Comparison of ENCODE assay signal across 9 mouse cellular contexts in genomic region chr6:8951326-8951695, GRCm38 (mm10). TPM values are rescaled to one million over a fixed set of nuclear protein-coding genes. Genes with fewer than 3 reads are reported as not detected.
DNase-seq lines count a peak whose midpoint lies in the region; ATAC-seq and TF ChIP-seq lines count a peak whose summit lies in the region.
"Had no signal": no experiment of that assay in that cellular context is flagged by ENCODE, and none has a peak within 500 bp of the region (broad histone marks: within the 10 kb centered on the region; RNA-seq: fewer than 3 reads in every experiment).

No protein-coding gene starts in this region.

- H3K27me3 ChIP-seq in heart, adult 2 months (ENCODE audit: control insufficient read depth, insufficient read depth, low read length), result peaks cover 16% of the 10 kb centered on the region
- peaks cover 87% of the 10 kb centered on the region for H3K27me3 ChIP-seq in limb, embryonic 11.5 days (ENCODE audit: control insufficient read depth, insufficient read depth, low read length)
- peaks cover 81% of the 10 kb centered on the region for H3K27me3 ChIP-seq in midbrain, embryonic 13.5 days

- no peak overlapping the region for H3K27ac ChIP-seq in heart, adult 2 months
- H3K27ac ChIP-seq in limb, embryonic 11.5 days (replicated peaks; ENCODE audit: low read depth, low read length), result no peak overlapping the region
- H3K27ac ChIP-seq in midbrain, embryonic 13.5 days, result peak overlapping the region; percentile 87

- DNase-seq in heart, adult 2 months, result no peak
- DNase-seq in heart, adult 8-10 months (ENCODE audit: low spot score), result no peak
- DNase-seq in cerebellum, adult 9-10 months, result peak; percentile 85
- DNase-seq in frontal cortex, adult 2 months (ENCODE audit: extremely low spot score in 1 of 2, low spot score in 1 of 2), result peak; percentile 47 to 83
- DNase-seq in kidney, adult 11 months, result peak; percentile 55
- peak; percentile 88 for DNase-seq in limb, embryonic 11.5 days (ENCODE audit: low spot score)
- DNase-seq in testis, postnatal 10 days (ENCODE audit: low spot score), result peak; percentile 68

- intact Hi-C loops in heart, adult 2 months (cut with DNase I), result no loop called here

- TF ChIP-seq CTCF in heart, adult 2 months (IDR thresholded peaks at IDR 0.05), result peak; percentile 55

- H3K36me3 ChIP-seq in heart, adult 2 months (ENCODE audit: control insufficient read depth, insufficient read depth, low read length), result no peaks in the 10 kb centered on the region
- H3K36me3 ChIP-seq in limb, embryonic 11.5 days (ENCODE audit: control insufficient read depth, insufficient read depth, low read length), result no peaks in the 10 kb centered on the region
- no peaks in the 10 kb centered on the region for H3K36me3 ChIP-seq in midbrain, embryonic 13.5 days

- ATAC-seq in limb, embryonic 11.5 days (ENCODE audit: insufficient number of reproducible peaks, low FRiP score, low TSS enrichment, low read depth), result no peak
- ATAC-seq in midbrain, embryonic 13.5 days, result peak; percentile 54
- ATAC-seq: Patski had no signal

- H3K9ac ChIP-seq in heart, adult 2 months (ENCODE audit: low read depth, low read length), result no peak overlapping the region
- no peak overlapping the region for H3K9ac ChIP-seq in limb, embryonic 11.5 days (ENCODE audit: low read length)
- peak overlapping the region; percentile 78 for H3K9ac ChIP-seq in midbrain, embryonic 13.5 days (replicated peaks)

- no peaks in the 10 kb centered on the region for H3K79me2 ChIP-seq in heart, adult 2 months (replicated peaks; ENCODE audit: control insufficient read depth, insufficient read depth, low read length)

- TF ChIP-seq POLR2A in heart, adult 2 months (IDR thresholded peaks at IDR 0.05; ENCODE audit: insufficient read depth, low read depth, low read length), result no peak

- no peak for TF ChIP-seq EP300 in heart, adult 2 months (IDR thresholded peaks at IDR 0.05; ENCODE audit: insufficient read depth, low read depth, low read length)

- H3K4me1 ChIP-seq in heart, adult 2 months (ENCODE audit: control insufficient read depth, insufficient read depth, low read length), result no peaks in the 10 kb centered on the region
- H3K4me1 ChIP-seq in limb, embryonic 11.5 days (ENCODE audit: control insufficient read depth, insufficient read depth, low read length), result peaks cover 6% of the 10 kb centered on the region; the same call in 1 of the 2 replicates
- H3K4me1 ChIP-seq in midbrain, embryonic 13.5 days (replicated peaks), result peaks cover 51% of the 10 kb centered on the region

- WGBS in heart, adult 2 months, result under 1% methylated on average over 24 of the region's 24 CpGs
- WGBS in limb, embryonic 11.5 days, result under 1% methylated on average over 24 of the region's 24 CpGs
- under 1% methylated on average over 24 of the region's 24 CpGs for WGBS in midbrain, embryonic 13.5 days

- no peak overlapping the region for H3K4me3 ChIP-seq in heart, adult 2 months
- H3K4me3 ChIP-seq in limb, embryonic 11.5 days (ENCODE audit: low read depth, low read length), result peak overlapping the region; percentile 15
- peak overlapping the region; percentile 63 for H3K4me3 ChIP-seq in midbrain, embryonic 13.5 days (replicated peaks)

- H3K4me2 ChIP-seq in limb, embryonic 11.5 days (ENCODE audit: low read depth, severe bottlenecking), result peak overlapping the region; percentile 47
- peak overlapping the region; percentile 96 for H3K4me2 ChIP-seq in midbrain, embryonic 13.5 days (replicated peaks)

- H3K9me3 ChIP-seq in limb, embryonic 11.5 days (ENCODE audit: control insufficient read depth, low read length), result no peaks in the 10 kb centered on the region
- H3K9me3 ChIP-seq in midbrain, embryonic 13.5 days, result no peaks in the 10 kb centered on the region

RNA-seq across cellular contexts. Expression of gene Nxph1, which starts 3.1 kb away (rescaled TPM):
- not detected for total RNA-seq in heart, adult 2 months (2021)
- not detected in 2 replicates for polyA plus RNA-seq in heart, adult 2 months (2012; rRNA removed)
- total RNA-seq in heart, adult 8-10 months (2022), result not detected
- 45.4 and 45.9 TPM in 2 replicates for polyA plus RNA-seq in frontal cortex, adult 2 months (2012; rRNA removed)
- 0.12 and 0.13 TPM in 2 replicates for polyA plus RNA-seq in limb, embryonic 11.5 days (2014; fragmentation: Nextera tagmentation; extraction: Ambion mirVana)
- polyA plus RNA-seq in midbrain, embryonic 13.5 days (2015; fragmentation: Nextera tagmentation; extraction: Ambion mirVana), result 43.9 and 54.7 TPM in 2 replicates
- polyA plus RNA-seq: Patski had no signal

Comparison
In these comparisons a context has a peak if more than half of its experiments do, and no peak if none do; other contexts are left out.
1. DNase-seq: peak in cerebellum, adult 9-10 months (single experiment), frontal cortex, adult 2 months (2 of 2), kidney, adult 11 months (single experiment), limb, embryonic 11.5 days (single experiment) and testis, postnatal 10 days (single experiment); none in heart, adult 2 months (0 of 2) and heart, adult 8-10 months (single experiment).
2. RNA of gene Nxph1, which starts 3.1 kb away (polyA plus RNA-seq): 45.4 to 45.9 TPM in frontal cortex, adult 2 months and 43.9 to 54.7 TPM in midbrain, embryonic 13.5 days; 0.12 to 0.13 TPM in limb, embryonic 11.5 days and not detected in heart, adult 2 months; every median in the first group is over 10 times any median in the second.